Mouse (Mus musculus) adrenal gland, postnatal 25 days (tissue): ENCODE results near the gene Ssh3. TPM values are rescaled to one million over a fixed set of nuclear protein-coding genes. Genes with fewer than 3 reads are reported as not detected.
A peak's percentile ranks its signal among the peaks of the same experiment; 100 is the strongest.

Source experiments
- DNase-seq: peaks from one replicate; pipeline ENCODE4 v3.0.0; 2021; ENCODE audit warnings: mixed read lengths
- microRNA-seq, 2 experiments: library from miRNA; unstranded; fragments of <30 nt; microRNA quantifications; one replicate each; pipeline ENCODE4 v1.2.0; 2021
- total RNA-seq: library from RNA; stranded (reverse); gene quantifications from 2 replicates; pipeline ENCODE4 v1.2.3, GENCODE M21; 2021

Ssh3 gene
- total RNA-seq, 1 experiment from 2014 or later, result 52.3 TPM

GRCm38 (mm10) chr19:4215451-4215840 is 53.5 kb downstream of the Ssh3 start:
- DNase-seq, result no peak

- peak; percentile 54 for DNase-seq
Observed at GRCm38 (mm10) chr19:4214771-4215450, 54.1 kb downstream of the Ssh3 start.

GRCm38 (mm10) chr19:4214071-4214770 is 54.8 kb downstream of the Ssh3 start, which contains the start of the genes Clcf1 and AC109138.7:
TSS of gene Clcf1 (plus strand) at chr19:4214238.
TSS of gene AC109138.7 (plus strand) at chr19:4214357.
- peak; percentile 69 for DNase-seq

GRCm38 (mm10) chr19:4213524-4213974 is 55.4 kb downstream of the Ssh3 start:
- DNase-seq, result peak; percentile 57

GRCm38 (mm10) chr19:4211891-4212588 is 56.9 kb downstream of the Ssh3 start:
- DNase-seq, result no peak

Small RNA genes lying within 50 kb of the gene (microRNA-seq; reads per million reads assigned to microRNA genes)
- 0 reads per million in 2 experiments for gene Gm26115
- 0.69 to 0.71 reads per million in 2 experiments for gene Mir6985

Other genes with a start within 250 kb of the Ssh3 start
- gene Gstp1, start 231.2 kb downstream of the Ssh3 start, total RNA-seq, result 383 and 392 TPM in 2 replicates
- 58.6 and 65.7 TPM in 2 replicates for gene Gstp2, start 223.2 kb downstream of the Ssh3 start, total RNA-seq
- 0.76 and 5.2 TPM in 2 replicates for gene Gstp3, start 209.6 kb downstream of the Ssh3 start, total RNA-seq
- not detected in 2 replicates for gene Cabp2, start 187.6 kb downstream of the Ssh3 start, total RNA-seq
- 84.7 and 88.0 TPM in 2 replicates for gene Cdk2ap2, start 172.0 kb downstream of the Ssh3 start, total RNA-seq
- 54.8 and 73.7 TPM in 2 replicates for gene Pitpnm1, start 169.2 kb downstream of the Ssh3 start, total RNA-seq
- 108 and 117 TPM in 2 replicates for gene Aip, start 143.3 kb downstream of the Ssh3 start, total RNA-seq
- gene Gpr152, start 129.4 kb downstream of the Ssh3 start, total RNA-seq, result 0.12 TPM in 1 of 2 replicates, not detected in the other
- gene Cabp4, start 125.1 kb downstream of the Ssh3 start, total RNA-seq, result 0.94 and 1.3 TPM in 2 replicates
- gene Coro1b, start 120.6 kb downstream of the Ssh3 start, total RNA-seq, result 179 and 226 TPM in 2 replicates
- gene Ptprcap, start 115.6 kb downstream of the Ssh3 start, total RNA-seq, result 3.9 and 6.0 TPM in 2 replicates
- gene Rps6kb2, start 105.8 kb downstream of the Ssh3 start, total RNA-seq, result 48.8 and 52.6 TPM in 2 replicates
- gene Carns1, start 93.7 kb downstream of the Ssh3 start, total RNA-seq, result 2.6 and 4.1 TPM in 2 replicates
- 1.0 TPM in 1 of 2 replicates, not detected in the other for gene Tbc1d10c, start 77.9 kb downstream of the Ssh3 start, total RNA-seq
- gene Ppp1ca, start 77.1 kb downstream of the Ssh3 start, total RNA-seq, result 373 and 392 TPM in 2 replicates
- 10.1 and 10.8 TPM in 2 replicates for gene Rad9a, start 67.5 kb downstream of the Ssh3 start, total RNA-seq
- gene Clcf1, start 54.9 kb downstream of the Ssh3 start, total RNA-seq, result 11.0 and 14.5 TPM in 2 replicates
- not detected in 2 replicates for gene AC109138.7, start 54.8 kb downstream of the Ssh3 start, total RNA-seq
- gene Pold4, start 37.3 kb downstream of the Ssh3 start, total RNA-seq, result 56.8 and 60.4 TPM in 2 replicates
- gene Ankrd13d, start 14.0 kb upstream of the Ssh3 start, total RNA-seq, result 4.3 and 4.9 TPM in 2 replicates
- 45.8 and 59.4 TPM in 2 replicates for gene Grk2, start 37.0 kb upstream of the Ssh3 start, total RNA-seq
- 116 and 131 TPM in 2 replicates for gene Kdm2a, start 129.1 kb upstream of the Ssh3 start, total RNA-seq
- gene Rhod, start 170.3 kb upstream of the Ssh3 start, total RNA-seq, result 26.8 and 30.4 TPM in 2 replicates
- gene Syt12, start 208.3 kb upstream of the Ssh3 start, total RNA-seq, result 62.2 and 66.7 TPM in 2 replicates
- 22.0 and 34.8 TPM in 2 replicates for gene 2010003K11Rik, start 229.4 kb upstream of the Ssh3 start, total RNA-seq
- gene Pcx, start 241.3 kb upstream of the Ssh3 start, total RNA-seq, result 488 and 620 TPM in 2 replicates